Mouse (Mus musculus) G1E (cell line): Measurements from ENCODE around the gene Homer2.

Source experiments
- CTCF ChIP-seq: IDR thresholded peaks from 2 replicates; pipeline ENCODE4 v1.5.1; 2012; ENCODE audit warnings: low read depth, low read length, inconsistent platforms, mixed read lengths
- GATA1 ChIP-seq: IDR thresholded peaks from 2 replicates; pipeline ENCODE4 v1.6.1; 2012; ENCODE audit warnings: borderline replicate concordance, low read length, inconsistent platforms, mixed read lengths
- TAL1 ChIP-seq: conservative IDR thresholded peaks from 2 replicates; pipeline ENCODE4 v1.6.1; 2012; ENCODE audit warnings: low read depth, low read length, inconsistent platforms, mixed read lengths

GRCm38 (mm10) chr7:81689116-81689681, 18.1 kb downstream of the Homer2 start:
- no peak for TF ChIP-seq CTCF
- no peak for TF ChIP-seq GATA1
- no peak for TF ChIP-seq TAL1
